Mouse (Mus musculus) forebrain, embryonic 16.5 days (tissue): Measurements from ENCODE around the gene Prr29. TPM values are rescaled to one million over a fixed set of nuclear protein-coding genes. Genes with fewer than 3 reads are reported as not detected.

ENCODE experiments used
- ATAC-seq: fragments of 200-750 bp; cut with Nextera tagmentation; 2 replicates; pipeline ENCODE4 v1.8.0; 2017; ENCODE audit warnings: mild to moderate bottlenecking, moderate library complexity
- H3K27ac ChIP-seq: fragments of 300-500 bp; sonication (generic); 2 replicates; pipeline ENCODE4 v1.5.1; 2014; ENCODE audit warnings: low read length, control low read depth
- H3K27me3 ChIP-seq: fragments of 300-500 bp; sonication (generic); replicated peaks from 2 replicates; pipeline ENCODE4 v1.6.1; 2014; ENCODE audit warnings: low read length; ENCODE audit not compliant: control insufficient read depth, insufficient read depth
- H3K36me3 ChIP-seq: fragments of 300-500 bp; sonication (generic); 2 replicates; pipeline ENCODE4 v1.6.1; 2014; ENCODE audit not compliant: control insufficient read depth, insufficient read depth
- H3K4me1 ChIP-seq: fragments of 300-500 bp; sonication (generic); replicated peaks from 2 replicates; pipeline ENCODE4 v1.6.1; 2014; ENCODE audit warnings: low read length; ENCODE audit not compliant: control insufficient read depth, insufficient read depth
- H3K4me2 ChIP-seq: fragments of 300-500 bp; sonication (generic); 2 replicates; pipeline ENCODE4 v1.6.1; 2014; ENCODE audit warnings: mild to moderate bottlenecking, low read length, control low read depth
- H3K4me3 ChIP-seq: fragments of 300-500 bp; sonication (generic); replicated peaks from 2 replicates; pipeline ENCODE4 v1.5.1; 2014; ENCODE audit warnings: mild to moderate bottlenecking, low read length, control low read depth
- H3K9ac ChIP-seq: fragments of 300-500 bp; sonication (generic); replicated peaks from 2 replicates; pipeline ENCODE4 v1.6.1; 2014; ENCODE audit warnings: low read depth, low read length, control low read depth
- H3K9me3 ChIP-seq: fragments of 300-500 bp; sonication (generic); 2 replicates; pipeline ENCODE4 v1.6.1; 2016; ENCODE audit warnings: low read length; ENCODE audit not compliant: control insufficient read depth
- WGBS: fragments of 180-500 bp; shearing (Covaris S2); extraction: QIAGEN DNeasy Blood & Tissue Kit; methylation state at CpG from one replicate; pipeline ENCODE4 v1.1.7; 2014; 5-methylcytosine and 5-hydroxymethylcytosine counted together
- polyA plus RNA-seq: library from polyadenylated mRNA; unstranded; fragments of >200 nt; fragmentation: Nextera tagmentation; extraction: Ambion mirVana; gene quantifications from 2 replicates; pipeline ENCODE4 v1.2.1, GENCODE M21; 2015

Prr29 gene
- not detected in 2 replicates for polyA plus RNA-seq

DNA sequence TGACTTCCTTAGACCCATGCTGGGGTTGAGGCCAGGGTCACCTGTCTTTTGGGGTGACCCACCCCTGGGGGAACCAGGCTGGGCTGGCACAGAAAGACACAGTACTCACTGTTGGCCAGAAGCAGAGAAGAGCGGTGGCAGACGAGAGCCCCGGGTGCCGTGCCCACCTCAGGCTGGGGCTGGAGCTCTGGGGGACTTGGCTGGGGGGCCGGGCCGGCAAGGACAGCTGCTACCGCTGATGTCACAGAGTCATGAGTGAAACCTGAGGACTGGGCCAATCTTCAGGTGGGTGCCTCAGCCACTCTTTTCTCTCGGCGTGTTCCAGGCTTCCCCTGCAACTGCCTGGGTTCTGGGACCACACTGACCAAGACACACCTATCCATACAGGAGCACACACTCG lies at the start of gene Prr29:
Gene Prr29, plus strand, starts transcription at position 107 of the 400 bp plus-strand sequence.
- H3K27me3 ChIP-seq = no peaks in the 10 kb centered on the region
- H3K9ac ChIP-seq = no peak within 1 kb of the TSS
- H3K4me1 ChIP-seq = 0 out of 2 replicates have a peak, but pooled peaks cover 3% of the 10 kb centered on the region
- H3K27ac ChIP-seq = no peak within 1 kb of the TSS
- no peaks in the 10 kb centered on the region for H3K9me3 ChIP-seq
- no peak for ATAC-seq
- 54% methylated on average over 10 of the region's 10 CpGs for WGBS
- no peak within 1 kb of the TSS for H3K4me2 ChIP-seq
- no peak within 1 kb of the TSS for H3K4me3 ChIP-seq
- no peaks in the 10 kb centered on the region for H3K36me3 ChIP-seq

- WGBS = 90% methylated on average over 1 of the region's 1 CpGs
- no peak overlapping the region for H3K27ac ChIP-seq
Measured at GRCm38 (mm10) chr11:106316416-106316815, 48.9 kb upstream of the Prr29 start.

DNA sequence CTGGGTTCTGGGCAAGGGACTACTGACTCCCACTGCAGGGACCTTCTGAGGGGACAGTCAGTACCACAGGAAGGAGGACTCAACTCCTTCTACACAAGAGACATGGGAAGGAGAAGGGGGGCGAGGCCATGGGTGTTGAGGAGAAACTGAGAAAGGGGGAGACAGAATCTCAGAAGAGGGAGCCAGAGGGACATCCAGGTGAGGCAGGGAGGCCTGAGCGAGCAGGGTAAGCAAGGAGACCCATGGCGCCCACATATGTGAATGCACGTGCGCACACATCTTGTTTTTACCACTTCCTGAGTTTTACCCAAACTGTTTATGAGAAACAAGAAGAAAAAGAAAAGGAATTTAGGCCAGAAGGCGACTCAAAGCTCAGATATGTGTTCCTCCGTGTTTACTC lies 47.5 kb upstream of the Prr29 start:
- no peak overlapping the region for H3K4me2 ChIP-seq
- ATAC-seq = no peak
- no peaks in the 10 kb centered on the region for H3K36me3 ChIP-seq
- H3K4me1 ChIP-seq = no peaks in the 10 kb centered on the region
- no peaks in the 10 kb centered on the region for H3K9me3 ChIP-seq
- no peaks in the 10 kb centered on the region for H3K27me3 ChIP-seq
- 87% methylated on average over 7 of the region's 7 CpGs for WGBS
- no peak overlapping the region for H3K9ac ChIP-seq
- no peak overlapping the region for H3K27ac ChIP-seq
- H3K4me3 ChIP-seq = no peak overlapping the region

More at GRCm38 (mm10) chr11:106316416-106316815, 48.9 kb upstream of the Prr29 start:
- Histone ChIP-seq H3K9ac (no peak overlapping the region), H3K9me3 (no peaks in the 10 kb centered on the region), H3K4me2 (no peak overlapping the region), H3K4me1 (no peaks in the 10 kb centered on the region), H3K4me3 (no peak overlapping the region), H3K27me3 (no peaks in the 10 kb centered on the region), H3K36me3 (no peaks in the 10 kb centered on the region)
- no peak for ATAC-seq

DNA sequence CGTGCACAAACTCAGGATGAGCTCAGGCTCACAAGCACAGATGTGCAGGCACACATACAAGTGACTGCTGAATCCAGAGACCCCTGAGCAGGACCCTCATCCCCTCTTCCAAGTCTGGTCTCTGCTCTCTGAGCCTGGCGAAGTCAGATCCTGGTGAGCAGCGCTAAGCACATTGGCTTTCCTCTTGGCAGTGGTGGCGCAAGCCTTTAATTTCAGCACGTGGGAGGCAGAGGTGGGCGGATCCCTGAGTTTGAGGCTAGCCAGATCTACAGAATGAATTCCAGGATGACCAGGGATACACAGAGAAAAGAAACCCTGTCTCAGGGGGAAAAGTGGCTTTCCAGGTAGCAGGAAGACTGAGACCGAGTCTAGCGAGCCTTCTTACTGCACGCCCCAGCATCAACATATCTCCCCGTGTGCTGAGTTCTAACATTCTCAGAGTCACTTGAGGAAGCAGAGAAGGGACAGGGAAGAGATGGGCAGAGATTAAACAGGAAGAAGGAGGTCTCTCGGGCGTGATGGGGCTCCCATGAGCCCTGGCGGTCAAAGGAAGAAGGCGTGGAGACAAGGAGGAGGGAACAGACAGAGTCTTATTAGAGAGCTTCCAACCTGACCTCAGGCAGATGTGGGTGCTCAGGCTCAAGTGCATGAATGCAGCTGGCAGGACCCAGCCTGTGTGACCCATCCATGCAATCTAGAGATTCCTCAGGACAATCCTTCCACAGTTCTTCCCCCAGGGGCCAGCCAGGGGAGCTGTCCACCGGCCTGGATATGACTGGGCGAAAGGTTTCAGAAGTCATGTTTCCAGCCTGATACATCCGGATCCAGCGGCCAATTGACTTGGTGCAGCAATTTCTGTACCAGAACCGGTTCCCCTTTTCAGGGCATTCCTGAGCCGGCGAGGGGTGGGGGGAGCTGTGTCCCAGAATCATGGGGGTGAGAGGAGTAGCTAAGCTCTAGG lies 46.6 kb upstream of the Prr29 start:
- Histone ChIP-seq H3K27me3 (no peaks in the 10 kb centered on the region), H3K4me2 (no peak overlapping the region), H3K4me3 (no peak overlapping the region), H3K4me1 (no peaks in the 10 kb centered on the region), H3K27ac (no peak overlapping the region), H3K36me3 (no peaks in the 10 kb centered on the region), H3K9ac (no peak overlapping the region), H3K9me3 (no peaks in the 10 kb centered on the region)
- no peak for ATAC-seq
- 79% methylated on average over 21 of the region's 21 CpGs for WGBS

DNA sequence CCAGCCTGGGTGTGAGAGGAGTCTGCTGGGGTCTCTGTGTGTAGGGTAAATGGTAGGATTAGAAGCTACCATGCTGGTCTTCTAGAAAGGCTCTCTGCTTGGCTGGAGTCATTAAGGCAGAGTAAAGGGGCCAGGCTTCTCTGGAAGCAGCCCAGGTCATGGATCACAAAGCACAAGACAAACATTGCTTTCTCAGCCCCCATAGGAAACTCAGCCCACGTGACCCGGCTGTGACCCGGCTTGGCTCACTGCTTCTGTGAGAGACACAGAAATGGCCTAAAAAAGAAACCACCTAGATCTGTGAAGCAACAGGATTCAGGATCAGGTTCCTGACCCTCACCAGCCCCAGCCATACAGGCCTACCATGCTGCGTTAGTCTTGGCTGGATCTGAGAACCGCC lies 40.4 kb upstream of the Prr29 start:
- no peaks in the 10 kb centered on the region for H3K9me3 ChIP-seq
- H3K4me1 ChIP-seq = no peaks in the 10 kb centered on the region
- no peak overlapping the region for H3K9ac ChIP-seq
- H3K27ac ChIP-seq = no peak overlapping the region
- WGBS = 62% methylated on average over 5 of the region's 5 CpGs
- no peak for ATAC-seq
- H3K4me3 ChIP-seq = no peak overlapping the region
- no peaks in the 10 kb centered on the region for H3K36me3 ChIP-seq
- H3K27me3 ChIP-seq = no peaks in the 10 kb centered on the region
- H3K4me2 ChIP-seq = no peak overlapping the region

DNA sequence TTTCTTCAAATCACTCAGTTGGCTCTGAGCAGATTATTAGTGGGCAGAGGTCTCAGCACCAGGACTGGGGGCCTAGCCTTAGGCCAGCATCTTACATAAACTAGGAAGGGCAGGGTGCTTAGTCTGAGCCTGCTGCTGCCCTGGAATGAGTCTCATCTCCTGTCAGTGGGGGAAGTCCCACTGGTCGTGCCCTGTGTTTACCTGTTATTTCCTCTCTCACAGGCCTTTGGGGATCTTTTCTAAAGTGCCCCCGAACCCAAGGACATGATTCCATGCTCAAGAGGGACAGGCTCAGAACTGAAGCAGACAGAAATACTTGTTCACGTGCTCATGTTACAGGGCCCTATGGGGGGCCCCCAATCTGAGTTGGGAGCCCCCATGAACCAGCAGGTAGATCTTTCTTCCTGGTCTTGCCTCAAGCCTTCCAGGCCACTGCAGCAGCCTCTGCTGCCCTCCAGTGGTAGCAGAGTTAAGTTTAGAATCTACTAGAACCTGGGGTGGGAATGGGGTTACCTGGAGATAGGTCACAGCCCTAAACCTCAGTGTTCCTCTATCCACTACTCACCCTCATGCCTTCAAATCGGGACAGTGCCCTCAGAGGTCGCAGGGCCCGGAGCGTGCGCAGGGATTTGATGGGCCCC lies 39.6 kb upstream of the Prr29 start:
- no peaks in the 10 kb centered on the region for H3K36me3 ChIP-seq
- no peaks in the 10 kb centered on the region for H3K27me3 ChIP-seq
- 76% methylated on average over 8 of the region's 8 CpGs for WGBS
- ATAC-seq = no peak
- no peak overlapping the region for H3K9ac ChIP-seq
- no peak overlapping the region for H3K4me3 ChIP-seq
- H3K9me3 ChIP-seq = no peaks in the 10 kb centered on the region
- no peak overlapping the region for H3K4me2 ChIP-seq
- H3K27ac ChIP-seq = no peak overlapping the region
- H3K4me1 ChIP-seq = no peaks in the 10 kb centered on the region

- 88% methylated on average over 8 of the region's 8 CpGs for WGBS
- no peaks in the 10 kb centered on the region for H3K27me3 ChIP-seq
- H3K27ac ChIP-seq = no peak overlapping the region
Measured at GRCm38 (mm10) chr11:106326475-106326874, 38.8 kb upstream of the Prr29 start.

DNA sequence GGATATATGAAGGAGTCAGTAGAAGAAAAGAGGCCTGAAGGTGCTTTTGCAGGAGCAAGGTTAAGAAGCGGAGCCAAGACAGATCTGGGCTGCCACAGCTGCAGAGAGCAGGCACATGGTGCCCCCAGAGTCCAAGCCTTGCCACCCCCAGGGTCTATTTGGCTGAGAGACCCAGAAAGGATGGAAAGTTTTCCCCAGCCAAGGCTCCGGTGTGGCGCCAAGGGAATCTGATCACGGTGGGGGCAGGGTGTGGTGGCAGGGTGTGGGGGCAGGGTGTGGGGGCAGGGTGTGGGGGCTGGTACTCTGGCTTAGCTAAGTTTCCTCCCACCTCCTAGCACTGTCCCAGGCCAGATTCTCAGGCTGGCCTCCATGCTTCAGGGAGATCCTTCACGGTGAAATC lies 36.8 kb upstream of the Prr29 start:
- H3K27ac ChIP-seq = no peak overlapping the region
- no peaks in the 10 kb centered on the region for H3K4me1 ChIP-seq
- H3K9ac ChIP-seq = no peak overlapping the region
- no peak for ATAC-seq
- H3K4me3 ChIP-seq = no peak overlapping the region
- H3K27me3 ChIP-seq = no peaks in the 10 kb centered on the region
- no peaks in the 10 kb centered on the region for H3K36me3 ChIP-seq
- 83% methylated on average over 5 of the region's 5 CpGs for WGBS
- H3K9me3 ChIP-seq = no peaks in the 10 kb centered on the region
- no peak overlapping the region for H3K4me2 ChIP-seq

More at GRCm38 (mm10) chr11:106326475-106326874, 38.8 kb upstream of the Prr29 start:
- Histone ChIP-seq H3K4me2 (no peak overlapping the region), H3K36me3 (no peaks in the 10 kb centered on the region), H3K4me1 (no peaks in the 10 kb centered on the region), H3K4me3 (no peak overlapping the region), H3K9ac (no peak overlapping the region), H3K9me3 (no peaks in the 10 kb centered on the region)
- ATAC-seq = no peak

- Histone ChIP-seq H3K27me3 (no peaks in the 10 kb centered on the region), H3K4me2 (no peak overlapping the region), H3K4me1 (no peaks in the 10 kb centered on the region), H3K9me3 (no peaks in the 10 kb centered on the region), H3K36me3 (no peaks in the 10 kb centered on the region), H3K27ac (no peak overlapping the region), H3K4me3 (no peak overlapping the region), H3K9ac (no peak overlapping the region)
- ATAC-seq = no peak
- WGBS = 77% methylated on average over 6 of the region's 6 CpGs
Measured at GRCm38 (mm10) chr11:106329128-106329527, 36.1 kb upstream of the Prr29 start.
